Mouse (Mus musculus): Measurements from ENCODE around the gene Zbtb6.

- TF ChIP-seq CTCF (IDR thresholded peaks at IDR 0.05; ENCODE audit: extremely low read depth, insufficient read depth, low read length), result no peak
- no peak for TF ChIP-seq POLR2A (IDR thresholded peaks at IDR 0.05; ENCODE audit: extremely low read depth, insufficient read depth, low read length)
Measured at GRCm38 (mm10) chr2:37479559-37479958, 36.6 kb upstream of the Zbtb6 start.
